Comparison of ENCODE assay signal across 32 mouse cellular contexts in the genomic region with DNA sequence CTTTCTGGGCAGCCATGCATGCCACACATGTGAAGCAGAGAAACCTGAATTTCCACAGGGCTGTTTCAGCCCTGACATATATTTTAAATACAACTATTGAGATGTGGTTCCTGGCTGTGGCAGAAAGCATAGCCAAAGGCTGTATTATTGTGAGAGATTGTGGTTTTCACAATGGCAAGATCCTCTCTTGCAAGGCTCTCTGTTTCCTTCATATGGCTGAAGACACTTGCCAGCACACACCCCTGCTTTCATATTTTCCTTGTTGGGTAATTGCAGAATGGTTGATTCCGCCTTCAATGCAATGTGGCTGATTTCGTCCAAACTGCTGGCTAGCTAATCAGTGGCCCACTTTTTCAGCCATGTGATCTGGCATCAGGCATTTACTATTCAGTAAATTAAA.
A peak's percentile ranks its signal among the peaks of the same experiment; 100 is the strongest.
DNase-seq lines count a peak whose midpoint lies in the region; ATAC-seq lines count a peak whose summit lies in the region.
"Had no signal": no experiment of that assay in that cellular context is flagged by ENCODE, and none has a peak within 500 bp of the region (broad histone marks: within the 10 kb centered on the region; RNA-seq: fewer than 3 reads in every experiment).

No protein-coding gene starts in this region.

- no peak overlapping the region for H3K9ac ChIP-seq in embryonic facial prominence, embryonic 14.5 days (ENCODE audit: low read depth, low read length)
- H3K9ac ChIP-seq: embryonic facial prominence, embryonic 12.5 days; forebrain, embryonic 13.5 days; heart, embryonic 12.5 days; heart, embryonic 15.5 days; hindbrain, embryonic 13.5 days had no signal

- no peaks in the 10 kb centered on the region for H3K4me1 ChIP-seq in embryonic facial prominence, embryonic 14.5 days (ENCODE audit: control insufficient read depth, insufficient read depth, low read length)
- no peaks in the 10 kb centered on the region for H3K4me1 ChIP-seq in embryonic facial prominence, embryonic 10.5 days
- H3K4me1 ChIP-seq: embryonic facial prominence, embryonic 12.5 days; forebrain, embryonic 10.5 days; forebrain, embryonic 13.5 days; heart, embryonic 12.5 days; heart, embryonic 15.5 days; hindbrain, embryonic 10.5 days; hindbrain, embryonic 13.5 days had no signal

- no peaks in the 10 kb centered on the region for H3K27me3 ChIP-seq in embryonic facial prominence, embryonic 14.5 days (replicated peaks; ENCODE audit: control insufficient read depth, insufficient read depth, low read length)
- no peaks in the 10 kb centered on the region for H3K27me3 ChIP-seq in embryonic facial prominence, embryonic 10.5 days (replicated peaks; ENCODE audit: low read depth, poor library complexity, severe bottlenecking)
- H3K27me3 ChIP-seq: CH12.LX; embryonic facial prominence, embryonic 12.5 days; forebrain, embryonic 13.5 days; heart, embryonic 12.5 days; heart, embryonic 15.5 days; hindbrain, embryonic 13.5 days had no signal

- no peaks in the 10 kb centered on the region for H3K36me3 ChIP-seq in embryonic facial prominence, embryonic 14.5 days (ENCODE audit: control insufficient read depth, insufficient read depth, low read length)
- H3K36me3 ChIP-seq in embryonic facial prominence, embryonic 10.5 days (replicated peaks): no peaks in the 10 kb centered on the region
- H3K36me3 ChIP-seq: embryonic facial prominence, embryonic 12.5 days; forebrain, embryonic 10.5 days; G1E; heart, embryonic 12.5 days; heart, embryonic 15.5 days; hindbrain, embryonic 10.5 days; hindbrain, embryonic 13.5 days had no signal

- WGBS in embryonic facial prominence, embryonic 14.5 days: 72% methylated on average over 2 of the region's 2 CpGs
- 85% methylated on average over 2 of the region's 2 CpGs for WGBS in embryonic facial prominence, embryonic 10.5 days

- ATAC-seq in embryonic facial prominence, embryonic 14.5 days (ENCODE audit: low read depth): no peak
- ATAC-seq in granulocyte monocyte progenitor cell, adult 5-6 weeks (replicated peaks; ENCODE audit: poor library complexity, severe bottlenecking): peak; percentile 35
- ATAC-seq: activated CD4-positive, CD25-positive, alpha-beta regulatory T cell, adult 4 months; forebrain, embryonic 13.5 days; forebrain, embryonic 16.5 days; hindbrain, postnatal 0 days; inflammation-experienced regulatory T-cells, adult 6 months had no signal

- no peaks in the 10 kb centered on the region; the same call in 1 of the 2 replicates for H3K9me3 ChIP-seq in embryonic facial prominence, embryonic 14.5 days (ENCODE audit: control insufficient read depth, low read length)
- no peaks in the 10 kb centered on the region for H3K9me3 ChIP-seq in embryonic facial prominence, embryonic 10.5 days
- H3K9me3 ChIP-seq: embryonic facial prominence, embryonic 12.5 days; forebrain, embryonic 10.5 days; forebrain, embryonic 13.5 days; G1E; heart, embryonic 12.5 days; heart, embryonic 15.5 days; hindbrain, embryonic 10.5 days; hindbrain, embryonic 13.5 days had no signal

- H3K4me2 ChIP-seq in embryonic facial prominence, embryonic 14.5 days (ENCODE audit: low read depth, low read length): no peak overlapping the region
- H3K4me2 ChIP-seq: embryonic facial prominence, embryonic 12.5 days; forebrain, embryonic 13.5 days; heart, embryonic 12.5 days; heart, embryonic 15.5 days; hindbrain, embryonic 13.5 days had no signal

- no peak overlapping the region for H3K4me3 ChIP-seq in embryonic facial prominence, embryonic 14.5 days (ENCODE audit: low read depth, low read length)
- H3K4me3 ChIP-seq in embryonic facial prominence, embryonic 10.5 days: no peak overlapping the region
- H3K4me3 ChIP-seq: embryonic facial prominence, embryonic 12.5 days; erythroblast, embryonic 14.5 days; forebrain, embryonic 10.5 days; forebrain, embryonic 13.5 days; heart, embryonic 12.5 days; heart, embryonic 15.5 days; hindbrain, embryonic 10.5 days; hindbrain, embryonic 13.5 days had no signal

- peak; percentile 26 for DNase-seq in embryonic facial prominence, embryonic 14.5 days (ENCODE audit: low spot score)
- no peak for DNase-seq in embryonic facial prominence, embryonic 10.5 days (ENCODE audit: low spot score)
- DNase-seq in NIH3T3 (ENCODE audit: low read depth): peak; percentile 27
- no peak for DNase-seq in natural killer cell, adult 2 months (ENCODE audit: low spot score in 2 of 2)
- no peak for DNase-seq in kidney, adult 8-10 months
- no peak for DNase-seq in adrenal gland, adult (ENCODE audit: inconsistent age in 2 of 2, low spot score in 1 of 2)
- DNase-seq: adrenal gland, postnatal 10 days; adrenal gland, postnatal 36 days; B cell, adult 2 months; cerebellum, adult 18-20 months; cerebellum, adult 9-10 months; cerebellum, postnatal 14 days; gastrocnemius, postnatal 10 days; gastrocnemius, postnatal 36 days; heart, adult 18-20 months; heart, postnatal 10 days; heart, postnatal 36 days had no signal

- H3K27ac ChIP-seq in embryonic facial prominence, embryonic 14.5 days (replicated peaks; ENCODE audit: low read depth, low read length): no peak overlapping the region
- no peak overlapping the region for H3K27ac ChIP-seq in embryonic facial prominence, embryonic 10.5 days (replicated peaks)
- H3K27ac ChIP-seq: embryonic facial prominence, embryonic 12.5 days; forebrain, embryonic 10.5 days; forebrain, embryonic 13.5 days; heart, embryonic 15.5 days; hindbrain, embryonic 10.5 days; hindbrain, embryonic 13.5 days; hindbrain, postnatal 0 days had no signal

Comparison
In these comparisons a context has a peak if more than half of its experiments do, and no peak if none do; other contexts are left out.
1. DNase-seq: peak in embryonic facial prominence, embryonic 14.5 days (single experiment) and NIH3T3 (single experiment); none in embryonic facial prominence, embryonic 10.5 days (single experiment), natural killer cell, adult 2 months (0 of 2), kidney, adult 8-10 months (0 of 2) and adrenal gland, adult (0 of 2).